In the genomic region with DNA sequence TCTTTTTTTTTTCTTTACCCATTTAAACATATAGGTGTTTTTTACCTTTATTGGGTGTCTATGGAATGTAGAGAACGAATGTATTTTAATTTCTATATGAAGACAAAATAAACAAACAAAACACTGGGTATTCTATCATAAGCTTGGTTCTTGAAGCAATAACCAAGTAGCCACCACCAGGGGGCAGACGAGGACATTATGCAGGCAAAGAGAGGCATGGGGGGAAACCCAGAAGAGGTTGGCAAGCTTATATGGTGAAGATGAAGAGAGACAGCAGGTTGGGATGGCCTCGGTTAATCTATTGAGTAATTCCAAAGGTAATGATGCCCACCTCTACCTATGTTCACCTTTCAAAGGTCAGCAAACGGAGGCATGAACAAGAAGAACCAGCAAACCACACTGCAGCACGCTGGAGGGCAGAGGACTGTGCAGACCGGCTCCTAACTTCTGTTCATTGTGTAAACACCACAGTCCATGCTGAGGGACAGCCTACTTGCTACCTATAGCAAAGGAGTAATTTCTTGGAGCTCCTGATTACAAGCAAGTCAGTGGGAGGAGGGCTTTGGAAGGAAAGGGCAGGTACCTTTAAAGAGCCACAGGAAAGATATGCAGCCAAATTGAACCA, we compare ENCODE assay signal across 9 mouse cellular contexts. TPM values are rescaled to one million over a fixed set of nuclear protein-coding genes. Genes with fewer than 3 reads are reported as not detected.
A peak's percentile ranks its signal among the peaks of the same experiment; 100 is the strongest.
DNase-seq lines count a peak whose midpoint lies in the region; TF ChIP-seq lines count a peak whose summit lies in the region.
"Had no signal": no experiment of that assay in that cellular context is flagged by ENCODE, and none has a peak within 500 bp of the region (broad histone marks: within the 10 kb centered on the region; RNA-seq: fewer than 3 reads in every experiment).

No protein-coding gene starts in this region.

- no peaks in the 10 kb centered on the region for H3K36me3 ChIP-seq in E14TG2a.4 (ENCODE audit: insufficient read depth, low read length)
- H3K36me3 ChIP-seq: limb, embryonic 13.5 days had no signal

- H3K4me3 ChIP-seq in E14TG2a.4 (replicated peaks; ENCODE audit: low read length): no peak overlapping the region
- H3K4me3 ChIP-seq: limb, embryonic 13.5 days had no signal

- H3K9me3 ChIP-seq in E14TG2a.4 (ENCODE audit: low read length): no peaks in the 10 kb centered on the region
- H3K9me3 ChIP-seq: limb, embryonic 13.5 days had no signal

- peak; percentile 59 for DNase-seq in adrenal gland, adult 2 months
- DNase-seq in embryo, embryonic 10 days (ENCODE audit: low spot score): peak; percentile 88
- peak; percentile 4 to 45 for DNase-seq in heart, adult 9 months (ENCODE audit: low spot score in 2 of 2)
- peak; percentile 40 for DNase-seq in layer of hippocampus, adult 9-10 months (ENCODE audit: low spot score)
- DNase-seq in lung, postnatal 14 days: peak; percentile 84
- peak; percentile 53 for DNase-seq in right cerebral cortex, adult 18-20 months
- DNase-seq in thymus, postnatal 4 days: peak; percentile 91

- H3K4me1 ChIP-seq in E14TG2a.4 (replicated peaks; ENCODE audit: low read depth, low read length): peaks cover 62% of the 10 kb centered on the region

- H3K27me3 ChIP-seq in E14TG2a.4 (ENCODE audit: insufficient read depth, low read length): 0 out of 2 replicates have a peak, but pooled peaks cover 12% of the 10 kb centered on the region

- peak; percentile 70 for TF ChIP-seq CTCF in E14TG2a.4 (conservative IDR thresholded peaks at IDR 0.05; ENCODE audit: low read length)

RNA-seq across cellular contexts. Expression of a gene that starts 10.3 kb away (rescaled TPM):
- under 1 TPM in 1 of 2 experiments, not detected in 1; 0.03 TPM for total RNA-seq in adrenal gland, adult 2 months (2021)
- 0.02 and 0.07 TPM in 2 replicates for polyA plus RNA-seq in adrenal gland, adult 2 months (2012; rRNA removed)

RNA-seq across cellular contexts. Expression of a gene that starts 27.6 kb away (rescaled TPM):
- 1 to 10 TPM; 7.7 to 8.4 TPM for total RNA-seq in adrenal gland, adult 2 months (2021)
- 3.3 and 4.0 TPM in 2 replicates for polyA plus RNA-seq in adrenal gland, adult 2 months (2012; rRNA removed)

Comparison
In these comparisons a context has a peak if more than half of its experiments do, and no peak if none do; other contexts are left out.
1. DNase-seq: peak in every context shown above with its lines; median percentile 91 in thymus, postnatal 4 days; 88 in embryo, embryonic 10 days; 84 in lung, postnatal 14 days; 59 in adrenal gland, adult 2 months; 53 in right cerebral cortex, adult 18-20 months; 40 in layer of hippocampus, adult 9-10 months; 24 in heart, adult 9 months.